22 mouse cellular contexts compared by ENCODE assay signal in the genomic region with DNA sequence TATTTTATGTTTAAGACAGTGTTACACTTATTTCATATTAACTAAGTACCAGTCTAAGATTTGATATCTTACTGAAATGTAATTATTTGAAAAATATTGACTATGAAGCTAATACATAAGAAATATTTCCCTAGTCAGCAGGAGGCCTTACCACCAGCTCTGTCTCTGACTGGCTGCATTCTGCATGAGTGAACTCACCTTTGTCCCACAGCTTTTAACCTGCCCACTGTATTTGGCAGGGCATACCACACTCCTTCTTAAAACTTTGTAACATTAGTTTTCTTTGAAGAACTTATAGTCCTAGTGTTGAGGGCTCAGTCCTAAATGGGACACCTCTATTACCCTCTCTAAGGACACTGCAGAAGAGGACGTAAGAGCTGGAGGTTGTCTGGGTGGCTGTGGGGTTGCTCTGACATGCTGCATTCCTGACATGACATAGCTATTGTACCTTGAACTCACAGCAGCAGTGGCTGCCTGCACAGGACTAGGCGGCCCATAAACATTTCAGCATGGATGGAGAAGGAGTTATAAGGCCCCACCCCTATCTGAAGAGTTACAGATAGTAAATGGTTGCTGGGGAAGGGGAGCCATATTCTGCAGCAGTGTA. TPM values are rescaled to one million over a fixed set of nuclear protein-coding genes. Genes with fewer than 3 reads are reported as not detected.
A peak's percentile ranks its signal among the peaks of the same experiment; 100 is the strongest.
DNase-seq lines count a peak whose midpoint lies in the region; ATAC-seq lines count a peak whose summit lies in the region.
"Had no signal": no experiment of that assay in that cellular context is flagged by ENCODE, and none has a peak within 500 bp of the region (broad histone marks: within the 10 kb centered on the region; RNA-seq: fewer than 3 reads in every experiment).

No protein-coding gene starts in this region.

- WGBS in midbrain, embryonic 11.5 days = 85% methylated on average over 2 of the region's 2 CpGs
- WGBS in midbrain, embryonic 10.5 days = 82% methylated on average over 2 of the region's 2 CpGs
- WGBS in kidney, embryonic 16.5 days = 60% methylated on average over 2 of the region's 2 CpGs
- 79% methylated on average over 2 of the region's 2 CpGs for WGBS in limb, embryonic 10.5 days

- H3K4me2 ChIP-seq in midbrain, embryonic 11.5 days = no peak overlapping the region
- H3K4me2 ChIP-seq in kidney, embryonic 16.5 days (replicated peaks; ENCODE audit: low read depth, low read length) = no peak overlapping the region
- H3K4me2 ChIP-seq: hindbrain, embryonic 12.5 days; midbrain, embryonic 12.5 days had no signal

- no peak overlapping the region for H3K27ac ChIP-seq in midbrain, embryonic 11.5 days (ENCODE audit: low read depth, low read length)
- no peak overlapping the region for H3K27ac ChIP-seq in midbrain, embryonic 10.5 days (replicated peaks)
- H3K27ac ChIP-seq in kidney, embryonic 16.5 days (ENCODE audit: low read length) = peak overlapping the region; percentile 19; the same call in 1 of the 2 replicates
- H3K27ac ChIP-seq in limb, embryonic 10.5 days = no peak overlapping the region
- H3K27ac ChIP-seq: forebrain, embryonic 10.5 days; heart, adult 2 months; hindbrain, embryonic 12.5 days; left cerebral cortex, adult 2 months; midbrain, embryonic 12.5 days had no signal

- no peak overlapping the region for H3K4me3 ChIP-seq in midbrain, embryonic 11.5 days (ENCODE audit: low read depth, low read length)
- no peak overlapping the region for H3K4me3 ChIP-seq in midbrain, embryonic 10.5 days
- H3K4me3 ChIP-seq in kidney, embryonic 16.5 days (ENCODE audit: low read length) = no peak overlapping the region
- no peak overlapping the region for H3K4me3 ChIP-seq in limb, embryonic 10.5 days
- H3K4me3 ChIP-seq: forebrain, embryonic 10.5 days; heart, adult 2 months; hindbrain, embryonic 12.5 days; left cerebral cortex, adult 2 months; midbrain, embryonic 12.5 days had no signal

- no peaks in the 10 kb centered on the region for H3K4me1 ChIP-seq in midbrain, embryonic 11.5 days (ENCODE audit: control insufficient read depth, insufficient read depth, low read length)
- no peaks in the 10 kb centered on the region for H3K4me1 ChIP-seq in midbrain, embryonic 10.5 days
- no peaks in the 10 kb centered on the region for H3K4me1 ChIP-seq in kidney, embryonic 16.5 days (ENCODE audit: insufficient read depth, low read length)
- no peaks in the 10 kb centered on the region for H3K4me1 ChIP-seq in limb, embryonic 10.5 days
- H3K4me1 ChIP-seq: hindbrain, embryonic 12.5 days; midbrain, embryonic 12.5 days had no signal

- ATAC-seq in midbrain, embryonic 11.5 days (ENCODE audit: low FRiP score) = no peak
- ATAC-seq in kidney, embryonic 16.5 days (ENCODE audit: low FRiP score, low TSS enrichment) = peak; percentile 88
- ATAC-seq: forebrain, postnatal 0 days; lung, postnatal 0 days had no signal

- H3K9ac ChIP-seq in midbrain, embryonic 11.5 days (ENCODE audit: low read length) = no peak overlapping the region
- no peak overlapping the region for H3K9ac ChIP-seq in kidney, embryonic 16.5 days (replicated peaks; ENCODE audit: low read length)
- H3K9ac ChIP-seq: forebrain, postnatal 0 days; hindbrain, embryonic 12.5 days; midbrain, embryonic 12.5 days had no signal

- peaks cover 3% of the 10 kb centered on the region; the same call in 1 of the 2 replicates for H3K36me3 ChIP-seq in midbrain, embryonic 11.5 days (ENCODE audit: control insufficient read depth, insufficient read depth, low read length)
- H3K36me3 ChIP-seq in midbrain, embryonic 10.5 days = peaks cover 37% of the 10 kb centered on the region
- peaks cover 4% of the 10 kb centered on the region; the same call in 1 of the 2 replicates for H3K36me3 ChIP-seq in kidney, embryonic 16.5 days (ENCODE audit: insufficient read depth, low read length)
- H3K36me3 ChIP-seq in limb, embryonic 10.5 days = peaks cover 10% of the 10 kb centered on the region

- H3K27me3 ChIP-seq in midbrain, embryonic 11.5 days (ENCODE audit: control insufficient read depth, insufficient read depth, low read length) = no peaks in the 10 kb centered on the region
- H3K27me3 ChIP-seq in midbrain, embryonic 10.5 days (ENCODE audit: low read depth, poor library complexity, severe bottlenecking) = no peaks in the 10 kb centered on the region
- H3K27me3 ChIP-seq in kidney, embryonic 16.5 days (ENCODE audit: insufficient read depth, low read length) = no peaks in the 10 kb centered on the region
- H3K27me3 ChIP-seq in limb, embryonic 10.5 days (ENCODE audit: low read depth, poor library complexity, severe bottlenecking) = no peaks in the 10 kb centered on the region
- H3K27me3 ChIP-seq: hindbrain, embryonic 12.5 days; midbrain, embryonic 12.5 days had no signal

- peak; percentile 6 for DNase-seq in midbrain, embryonic 11.5 days (ENCODE audit: low spot score, missing footprints)
- DNase-seq in midbrain, embryonic 10.5 days (ENCODE audit: low spot score) = no peak
- peak; percentile 57 for DNase-seq in kidney, adult 18-20 months
- no peak for DNase-seq in cerebellum, postnatal 4 days (ENCODE audit: low spot score in 2 of 2)
- DNase-seq in limb, embryonic 10.5 days (ENCODE audit: low spot score) = no peak
- DNase-seq in adrenal gland, adult 8-10 months = no peak
- DNase-seq: adrenal gland, postnatal 25 days; cerebellum, adult 9-10 months; forebrain, postnatal 0 days; gastrocnemius, postnatal 25 days; heart, adult 2 months; liver; retina, postnatal 1 day; right cerebral cortex, postnatal 25 days; spleen, adult 18-20 months; thymus, postnatal 25 days had no signal

- no peaks in the 10 kb centered on the region for H3K9me3 ChIP-seq in midbrain, embryonic 11.5 days (ENCODE audit: control insufficient read depth, low read length)
- no peaks in the 10 kb centered on the region for H3K9me3 ChIP-seq in midbrain, embryonic 10.5 days (replicated peaks)
- no peaks in the 10 kb centered on the region for H3K9me3 ChIP-seq in kidney, embryonic 16.5 days (ENCODE audit: low read length)
- H3K9me3 ChIP-seq in limb, embryonic 10.5 days (replicated peaks) = no peaks in the 10 kb centered on the region
- H3K9me3 ChIP-seq: forebrain, embryonic 10.5 days; hindbrain, embryonic 12.5 days; midbrain, embryonic 12.5 days had no signal

RNA-seq across cellular contexts. Expression of gene Myo5a, which starts 45.9 kb away (rescaled TPM):
- 27.9 and 29.2 TPM in 2 replicates for polyA plus RNA-seq in midbrain, embryonic 11.5 days (2014; fragmentation: Nextera tagmentation; extraction: Ambion mirVana)
- polyA plus RNA-seq in midbrain, embryonic 10.5 days (2016; fragmentation: Nextera tagmentation; extraction: Ambion mirVana) = 18.1 and 22.5 TPM in 2 replicates
- 9.8 and 13.5 TPM in 2 replicates for polyA plus RNA-seq in kidney, embryonic 16.5 days (2015; fragmentation: Nextera tagmentation; extraction: Ambion mirVana)
- polyA plus RNA-seq in limb, embryonic 10.5 days (2016; fragmentation: Nextera tagmentation; extraction: Ambion mirVana) = 17.6 and 19.8 TPM in 2 replicates
- 10 to 100 TPM; 39.8 to 90.4 (median 58.0) TPM for total RNA-seq in adrenal gland, adult 8-10 months (2022)

Comparison
In these comparisons a context has a peak if more than half of its experiments do, and no peak if none do; other contexts are left out.
1. DNase-seq: peak in midbrain, embryonic 11.5 days (single experiment) and kidney, adult 18-20 months (single experiment); none in midbrain, embryonic 10.5 days (single experiment), cerebellum, postnatal 4 days (0 of 2), limb, embryonic 10.5 days (single experiment) and adrenal gland, adult 8-10 months (single experiment).